Mouse (Mus musculus): ENCODE data around the gene Slc6a5.

DNA sequence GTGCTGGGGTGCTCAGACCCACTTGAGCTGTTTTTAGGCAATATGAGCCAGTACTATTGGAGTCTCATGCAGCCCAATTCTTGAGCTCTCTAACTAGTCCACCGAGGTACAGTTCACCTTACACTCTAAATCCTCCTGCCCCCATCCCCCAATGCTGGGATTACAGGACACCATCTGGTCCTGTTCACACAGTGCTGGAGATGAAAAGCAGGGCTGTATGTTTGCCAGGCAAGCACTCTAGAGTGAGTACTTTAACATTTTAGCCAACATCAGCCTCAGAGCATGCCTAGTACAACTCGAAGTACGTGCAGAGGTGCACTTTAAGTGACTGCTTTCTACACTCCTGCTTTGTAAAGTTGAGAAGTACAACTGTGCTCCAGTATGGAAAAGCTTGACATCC lies 18.6 kb downstream of the Slc6a5 start:
- TF ChIP-seq NRF1 (IDR thresholded peaks at IDR 0.05; ENCODE audit: insufficient read depth, low read depth, low read length, poor library complexity, severe bottlenecking) (no peak), POLR2A (IDR thresholded peaks at IDR 0.05; ENCODE audit: control insufficient read depth in 1 of 2, insufficient read depth in 1 of 2, low read depth in 1 of 2, low read length in 2 of 2, poor library complexity in 1 of 2) (no peak), ZKSCAN1 (IDR thresholded peaks at IDR 0.05; ENCODE audit: low read depth, low read length) (no peak), EP300 (IDR thresholded peaks at IDR 0.05; ENCODE audit: low read depth in 1 of 2, low read length in 2 of 2) (no peak), JUND (IDR thresholded peaks at IDR 0.05; ENCODE audit: low read depth, low read length) (no peak), RCOR1 (IDR thresholded peaks at IDR 0.05; ENCODE audit: low read depth, low read length) (no peak), POLR2AphosphoS5 (IDR thresholded peaks at IDR 0.05; ENCODE audit: borderline replicate concordance, low read depth, low read length) (no peak), CTCF (IDR thresholded peaks at IDR 0.05 in 2 of 3, conservative IDR thresholded peaks at IDR 0.05 in 1 of 3; ENCODE audit: control insufficient read depth in 1 of 3, insufficient read depth in 1 of 3, low read depth in 2 of 3, low read length in 3 of 3, poor library complexity in 1 of 3, severe bottlenecking in 1 of 3) (no peak), KAT2A (conservative IDR thresholded peaks at IDR 0.05; ENCODE audit: low read depth, low read length) (no peak), BHLHE40 (IDR thresholded peaks at IDR 0.05; ENCODE audit: borderline replicate concordance, low read depth, low read length) (no peak), MXI1 (IDR thresholded peaks at IDR 0.05; ENCODE audit: low read depth, low read length) (no peak)

Measured in MEL (cell line).